Mouse (Mus musculus) stomach, postnatal 0 days (tissue): ENCODE data around the gene Mdk.

ENCODE experiments used
- CTCF ChIP-seq: IDR thresholded peaks from 2 replicates; pipeline ENCODE4 v1.5.1; 2016; ENCODE audit warnings: antibody characterized with exemption, low read depth, mild to moderate bottlenecking, moderate library complexity
- EP300 ChIP-seq: optimal IDR thresholded peaks from 2 replicates; pipeline ENCODE3; 2016; ENCODE audit warnings: antibody characterized with exemption

- TF ChIP-seq CTCF (no peak), EP300 (no peak)
Observed at GRCm38 (mm10) chr2:91884616-91885015, 47.5 kb downstream of the Mdk start.
